Mouse (Mus musculus): ENCODE results near the gene Idnk.

Gene Idnk

GRCm38 (mm10) chr13:58147760-58148159 is 9.7 kb upstream of the Idnk start:
- DNase-seq (ENCODE audit: low spot score), result no peak

- no peak for DNase-seq (ENCODE audit: low spot score)
These were observed 9.1 kb upstream of the Idnk start for GRCm38 (mm10) chr13:58148256-58148831.

DNA sequence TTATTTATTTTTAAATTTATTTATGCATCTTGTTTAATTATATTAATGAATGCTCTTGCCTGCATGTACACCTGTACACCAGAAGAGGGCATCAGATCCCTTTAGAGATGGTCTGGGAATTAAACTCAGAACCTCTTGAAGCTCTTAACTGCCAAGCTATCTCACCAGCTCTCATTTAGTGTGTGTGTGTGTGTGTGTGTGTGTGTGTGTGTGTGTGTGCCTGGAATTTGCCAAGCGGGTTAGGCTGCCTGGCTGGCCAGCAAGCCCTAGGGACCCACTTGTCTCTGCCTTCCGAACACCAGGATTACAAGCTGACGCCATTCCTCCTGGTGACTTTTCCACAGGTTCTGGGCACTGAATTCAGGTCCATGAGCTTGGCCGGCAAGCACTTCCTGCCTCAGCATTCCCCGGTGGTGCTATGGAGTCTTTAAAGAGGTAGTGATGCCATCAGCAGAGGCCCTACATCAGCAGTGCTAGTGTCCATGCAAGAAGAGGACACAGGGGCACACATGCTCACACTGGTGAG is 8.4 kb upstream of the Idnk start:
- no peak for DNase-seq (ENCODE audit: low spot score)

GRCm38 (mm10) chr13:58149629-58150028 is 7.8 kb upstream of the Idnk start:
- DNase-seq (ENCODE audit: low spot score), result no peak

GRCm38 (mm10) chr13:58150442-58150841 is 7.0 kb upstream of the Idnk start:
- no peak for DNase-seq (ENCODE audit: low spot score)

DNA sequence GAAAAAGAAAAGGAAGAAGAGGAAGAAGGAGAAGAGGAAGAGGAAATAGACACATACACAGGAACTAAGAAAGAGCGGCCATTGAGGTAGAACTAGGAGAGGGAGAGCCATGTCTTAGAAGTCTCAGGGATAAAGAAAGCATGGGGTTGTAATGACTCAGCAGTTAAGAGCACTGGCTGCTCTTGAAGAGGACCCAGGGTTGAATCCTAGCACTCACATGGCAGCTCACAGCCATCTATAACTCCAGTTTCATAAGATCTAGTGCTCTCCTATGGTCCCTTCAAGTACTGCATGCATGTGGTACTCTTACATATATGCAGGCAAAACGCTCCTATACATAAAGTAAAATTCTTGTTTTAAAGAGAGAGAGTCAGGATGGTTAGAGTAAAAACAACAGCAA is 1.4 kb upstream of the Idnk start:
- DNase-seq (ENCODE audit: low spot score), result no peak

- no peak for DNase-seq (ENCODE audit: low spot score)
These were observed 413 bp upstream of the Idnk start for GRCm38 (mm10) chr13:58157036-58157435.

- peak; percentile 94 for DNase-seq (ENCODE audit: low spot score)
These were observed 857 bp downstream of the Idnk start for GRCm38 (mm10) chr13:58158099-58158912.

- DNase-seq (ENCODE audit: low spot score), result no peak
These were observed 3.3 kb downstream of the Idnk start for GRCm38 (mm10) chr13:58160761-58161160.

DNA sequence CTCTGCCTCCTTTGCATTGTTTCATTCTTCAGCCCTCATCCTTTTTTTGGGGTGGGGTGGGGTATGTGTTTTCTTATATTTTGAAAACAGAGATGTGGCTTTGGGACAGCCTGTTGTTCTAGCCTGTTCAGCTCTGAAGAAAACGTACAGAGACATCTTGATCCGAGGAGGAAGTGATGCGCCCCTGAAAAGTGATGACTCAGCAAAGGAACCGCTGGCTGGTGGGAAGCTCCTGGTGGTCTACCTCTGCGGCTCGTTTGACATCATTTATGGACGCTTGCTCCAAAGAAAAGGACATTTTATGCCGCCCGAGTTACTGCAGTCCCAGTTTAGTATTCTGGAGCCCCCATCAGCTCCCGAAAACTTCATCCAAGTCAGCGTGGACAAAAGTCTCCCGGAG is 5.9 kb downstream of the Idnk start:
- no peak for DNase-seq (ENCODE audit: low spot score)

DNA sequence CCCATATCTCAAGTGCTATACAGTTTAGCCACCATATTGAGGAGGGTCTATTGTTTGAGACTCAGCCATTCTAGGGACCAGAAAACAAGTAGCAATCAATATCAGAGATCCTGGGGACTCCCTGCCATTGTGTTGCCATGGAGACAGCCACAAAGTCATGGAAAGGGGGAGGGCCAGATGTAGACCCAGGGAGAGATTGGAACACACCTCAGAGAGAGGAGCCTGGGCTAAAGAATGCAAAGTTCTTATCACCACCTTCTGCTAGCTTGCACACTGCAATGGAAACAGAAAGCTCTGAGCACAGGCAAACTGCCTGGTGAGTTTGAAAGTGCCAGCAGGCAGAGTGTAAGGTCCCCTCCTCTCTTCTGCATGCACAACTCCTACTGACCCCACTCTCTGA is 10.7 kb downstream of the Idnk start:
- DNase-seq (ENCODE audit: low spot score), result no peak

- DNase-seq (ENCODE audit: low spot score), result no peak
These were observed 18.7 kb downstream of the Idnk start for GRCm38 (mm10) chr13:58176105-58176504.

DNA sequence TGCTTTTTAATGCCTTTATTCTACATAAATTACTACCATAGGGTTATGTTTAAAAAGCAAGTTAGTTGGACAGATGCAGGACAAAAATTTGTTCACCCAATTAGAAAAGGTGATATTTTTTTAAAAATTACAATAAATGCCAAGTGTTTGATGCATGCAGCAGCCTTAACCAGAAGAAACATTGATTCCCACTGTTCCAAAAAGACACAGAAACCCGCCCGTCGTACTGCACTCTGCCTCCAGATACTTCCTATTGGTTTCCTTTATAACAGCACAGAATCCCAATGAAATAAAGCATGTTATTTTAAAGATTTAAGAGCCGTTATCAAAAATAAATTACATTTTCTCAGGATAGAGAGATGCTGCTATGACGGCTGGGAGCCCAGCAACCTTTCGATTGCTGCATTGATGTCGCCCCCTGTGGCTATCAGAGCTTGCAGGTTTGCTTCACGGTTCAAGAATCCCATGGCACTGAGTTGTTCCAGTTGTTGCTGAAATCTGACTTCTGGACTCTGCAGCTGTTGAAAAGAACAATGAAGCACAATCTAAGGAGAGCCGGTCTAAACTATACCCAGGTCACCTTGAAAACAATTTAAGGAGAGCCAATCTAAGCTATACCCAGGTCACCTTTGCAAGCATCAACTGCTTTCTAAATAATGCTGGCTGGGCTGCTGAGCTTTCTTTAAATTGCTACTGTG is 20.2 kb downstream of the Idnk start:
- DNase-seq (ENCODE audit: low spot score), result peak; percentile 100

- DNase-seq (ENCODE audit: low spot score), result no peak
These were observed 24.4 kb downstream of the Idnk start for GRCm38 (mm10) chr13:58181607-58182551.

- no peak for DNase-seq (ENCODE audit: low spot score)
These were observed 26.7 kb downstream of the Idnk start for GRCm38 (mm10) chr13:58184111-58184510.

DNA sequence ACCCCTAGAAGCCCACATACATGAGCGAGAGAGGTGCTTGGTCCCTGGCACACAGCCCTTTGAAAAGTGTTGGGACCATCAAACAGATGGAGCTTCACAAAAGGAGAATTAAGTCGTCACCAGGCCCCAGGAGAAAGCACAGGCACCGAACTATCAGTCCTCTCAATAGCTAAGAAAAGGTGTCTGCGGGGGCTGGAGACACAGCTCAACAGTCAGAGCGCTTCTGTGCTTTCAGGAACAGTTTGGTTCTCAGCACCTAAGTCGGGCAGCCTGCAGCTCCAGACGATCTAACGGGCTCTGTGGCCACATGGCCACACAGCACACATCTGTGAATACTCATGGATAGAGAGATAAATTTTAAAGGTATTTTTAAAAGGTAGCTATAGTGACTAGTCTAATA is 28.8 kb downstream of the Idnk start:
- no peak for DNase-seq (ENCODE audit: low spot score)

DNA sequence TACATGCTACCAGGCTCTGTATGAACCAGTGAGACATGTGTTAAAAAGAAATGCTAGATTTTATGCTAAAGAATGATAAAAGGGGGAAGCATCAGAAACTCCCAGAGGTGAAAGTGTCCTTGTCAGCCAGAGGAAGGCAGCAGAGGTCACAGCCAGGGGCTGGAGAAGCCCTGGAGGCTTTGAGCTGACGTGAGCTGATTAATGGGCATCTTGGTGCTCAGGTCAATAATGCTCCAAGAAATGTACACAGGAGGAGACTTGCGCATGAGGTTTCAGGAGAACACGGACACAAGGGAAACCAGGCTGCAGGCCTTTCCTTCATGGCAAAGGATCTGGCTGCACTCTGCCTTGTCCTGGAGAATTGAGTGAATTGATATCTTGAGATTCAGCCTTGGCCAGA is 30.3 kb downstream of the Idnk start:
- DNase-seq (ENCODE audit: low spot score), result no peak

GRCm38 (mm10) chr13:58188412-58188811 is 31.0 kb downstream of the Idnk start:
- peak; percentile 86 for DNase-seq (ENCODE audit: low spot score)

DNA sequence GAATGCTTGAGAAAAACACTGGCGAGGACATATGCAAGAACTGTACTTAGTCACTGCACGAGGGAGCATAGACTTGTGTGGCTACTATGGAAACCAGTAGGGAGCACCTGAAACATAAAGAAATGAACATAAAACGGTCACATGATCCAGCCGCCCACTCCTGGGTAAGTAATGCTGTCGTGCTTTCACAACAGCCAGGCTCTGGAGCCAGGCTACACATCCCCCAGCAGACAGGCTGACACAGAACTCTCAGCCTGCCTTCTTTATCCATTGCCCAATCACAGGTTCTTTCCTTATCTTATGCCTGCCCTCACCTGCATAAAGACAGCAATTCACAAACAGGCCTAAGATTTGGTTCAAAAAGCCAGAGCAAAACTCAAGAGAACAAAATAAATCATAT is 32.0 kb downstream of the Idnk start:
- peak; percentile 31 for DNase-seq (ENCODE audit: low spot score)

- DNase-seq (ENCODE audit: low spot score), result no peak
These were observed 34.1 kb downstream of the Idnk start for GRCm38 (mm10) chr13:58191516-58191915.

DNA sequence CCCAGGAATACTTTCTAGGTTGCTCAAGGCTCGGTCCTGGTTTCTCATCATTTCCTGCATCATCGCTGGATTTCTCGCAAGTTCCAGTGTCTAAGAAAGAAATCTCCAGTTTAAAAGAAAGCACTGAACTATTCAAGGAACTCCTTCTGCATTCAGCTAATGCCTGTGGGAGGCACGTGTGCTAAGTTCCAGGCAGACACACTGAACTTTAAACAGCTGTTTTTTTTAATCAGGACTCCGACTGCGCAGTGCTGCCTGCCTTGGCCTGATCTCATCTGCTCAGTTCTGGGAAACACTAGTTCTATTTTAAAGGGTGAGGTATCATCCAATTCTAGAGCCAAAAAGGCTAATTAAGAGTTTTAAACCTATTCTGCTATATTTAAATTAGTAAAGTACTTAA is 34.7 kb downstream of the Idnk start:
- DNase-seq (ENCODE audit: low spot score), result no peak

DNA sequence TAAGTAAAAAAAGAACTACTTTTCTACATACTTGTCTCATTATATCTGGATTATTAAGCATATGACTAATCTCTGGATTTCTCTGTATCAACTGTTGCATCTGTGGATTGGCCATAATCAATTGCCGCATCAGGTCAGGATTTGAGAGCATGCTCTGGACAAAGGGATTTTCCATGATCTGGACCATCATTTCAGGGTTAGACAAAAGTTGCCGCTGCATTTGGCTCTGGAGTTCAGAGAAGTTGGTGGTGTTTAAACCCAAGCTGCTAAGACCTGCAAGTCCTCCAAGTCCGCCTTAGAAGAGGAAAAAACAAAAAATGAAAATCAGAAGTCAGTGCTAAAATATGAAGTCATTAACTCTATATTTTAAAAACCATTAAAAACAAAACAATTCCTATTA is 35.8 kb downstream of the Idnk start:
- DNase-seq (ENCODE audit: low spot score), result no peak

Measured in layer of hippocampus, adult 11-12 months (tissue).